Mouse (Mus musculus): ENCODE results near the gene Zfand3.

Gene Zfand3

GRCm38 (mm10) chr17:29998566-29999295 is 5.8 kb upstream of the Zfand3 start:
- DNase-seq (ENCODE audit: low read depth): no peak

GRCm38 (mm10) chr17:30005103-30005443 is 540 bp downstream of the Zfand3 start:
- no peak for DNase-seq (ENCODE audit: low read depth)

DNA sequence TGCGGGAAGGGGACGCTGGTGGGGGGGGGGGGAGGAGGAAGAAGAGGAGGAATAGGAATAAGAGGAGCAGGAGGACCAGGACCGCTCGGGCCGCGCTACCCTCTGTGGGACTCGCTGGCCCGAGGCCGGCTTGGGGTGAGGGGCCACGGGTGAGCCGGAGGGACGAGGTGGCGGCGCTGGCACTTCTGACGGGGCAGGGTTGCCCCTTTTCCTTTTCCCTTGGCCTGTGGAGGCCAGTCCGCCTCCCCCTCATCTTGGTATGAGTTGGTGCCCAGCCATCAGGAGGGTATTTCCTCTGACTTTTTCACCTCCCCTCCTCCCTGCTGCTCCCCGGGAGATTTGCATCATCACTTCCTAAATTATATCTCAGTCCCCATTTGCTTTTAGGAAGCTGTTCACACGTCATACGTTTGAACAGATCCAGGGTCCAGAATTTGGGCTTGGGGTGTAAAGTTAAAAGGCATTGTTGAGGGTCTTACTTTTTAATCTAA is 963 bp downstream of the Zfand3 start:
- no peak for DNase-seq (ENCODE audit: low read depth)

DNA sequence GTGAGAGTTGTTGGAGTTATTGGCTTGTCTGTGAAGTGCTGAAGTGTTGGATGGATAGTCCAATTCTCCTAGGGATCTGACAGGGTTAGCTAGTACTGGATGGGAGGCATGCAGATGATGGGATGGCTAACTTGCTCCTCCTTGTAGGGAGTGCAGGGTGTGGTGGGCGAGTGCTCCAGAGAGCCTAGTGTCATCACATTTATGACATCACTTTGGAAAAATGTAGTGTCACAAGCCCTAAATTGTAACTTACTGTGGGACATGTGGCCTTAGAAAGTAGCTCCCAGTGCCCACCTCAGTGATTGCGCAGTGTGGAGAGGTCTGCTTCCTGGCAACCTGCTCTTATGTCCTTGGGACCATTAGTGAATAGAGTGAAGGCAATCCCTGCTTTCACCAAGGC is 2.3 kb downstream of the Zfand3 start:
- DNase-seq (ENCODE audit: low read depth): no peak

DNA sequence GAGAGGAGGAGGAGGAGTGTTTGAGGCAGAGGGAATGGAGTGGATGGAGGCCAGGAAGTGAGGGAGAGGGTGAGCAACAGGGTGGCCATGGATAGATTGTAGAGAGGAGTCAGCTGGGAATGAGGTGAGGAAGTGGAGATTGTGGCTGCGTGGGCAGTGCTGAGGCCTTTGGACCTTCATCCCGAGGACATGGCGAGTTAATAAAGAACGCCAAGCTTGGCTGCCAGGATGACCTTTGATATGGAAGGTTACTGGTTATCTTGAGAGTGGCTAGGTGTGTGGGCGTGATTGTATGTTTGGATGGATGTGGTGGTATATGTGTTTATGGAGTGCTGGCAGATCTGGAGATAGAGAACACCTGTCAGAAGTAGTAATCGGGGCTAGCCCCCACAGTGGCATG is 3.4 kb downstream of the Zfand3 start:
- no peak for DNase-seq (ENCODE audit: low read depth)

DNA sequence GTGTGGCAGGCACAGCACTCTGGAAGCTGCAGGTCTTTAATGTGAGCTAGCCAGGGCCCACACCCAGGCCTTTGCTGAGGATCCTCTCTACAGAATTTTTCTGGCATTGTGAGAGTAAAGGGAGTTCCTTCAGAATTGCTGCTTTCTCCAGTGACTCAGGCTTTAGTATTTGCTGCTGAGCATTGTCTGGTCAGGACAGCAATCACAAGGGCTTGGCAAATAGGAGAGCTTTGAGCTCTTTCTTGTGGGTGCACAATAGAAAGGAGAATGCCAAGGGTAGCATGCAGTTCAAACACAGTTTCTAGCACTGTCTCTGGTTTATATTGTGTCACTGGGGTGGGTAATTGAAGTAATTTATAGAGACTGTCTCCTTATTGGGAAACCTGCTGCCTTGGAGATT is 3.9 kb downstream of the Zfand3 start:
- no peak for DNase-seq (ENCODE audit: low read depth)

DNA sequence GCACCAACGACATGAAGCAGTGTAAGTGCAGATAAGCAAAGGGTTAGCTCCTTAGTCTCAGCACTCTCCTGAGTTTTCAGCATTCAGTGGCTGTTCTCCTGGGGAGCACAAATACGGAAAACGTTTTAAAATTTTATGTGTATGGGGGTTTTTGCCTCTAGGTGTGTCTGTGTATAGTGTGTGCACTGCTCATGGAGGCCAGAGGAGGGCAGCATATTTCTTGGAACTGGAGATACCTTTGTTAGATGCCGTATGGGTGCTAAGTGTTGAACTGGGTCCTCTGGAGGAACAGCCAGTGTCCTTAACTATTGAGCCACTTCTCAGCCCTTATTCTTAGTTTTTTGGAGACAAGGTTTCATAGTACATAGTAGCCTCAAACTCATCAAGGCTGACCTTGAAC is 10.1 kb downstream of the Zfand3 start:
- no peak for DNase-seq (ENCODE audit: low read depth)

DNA sequence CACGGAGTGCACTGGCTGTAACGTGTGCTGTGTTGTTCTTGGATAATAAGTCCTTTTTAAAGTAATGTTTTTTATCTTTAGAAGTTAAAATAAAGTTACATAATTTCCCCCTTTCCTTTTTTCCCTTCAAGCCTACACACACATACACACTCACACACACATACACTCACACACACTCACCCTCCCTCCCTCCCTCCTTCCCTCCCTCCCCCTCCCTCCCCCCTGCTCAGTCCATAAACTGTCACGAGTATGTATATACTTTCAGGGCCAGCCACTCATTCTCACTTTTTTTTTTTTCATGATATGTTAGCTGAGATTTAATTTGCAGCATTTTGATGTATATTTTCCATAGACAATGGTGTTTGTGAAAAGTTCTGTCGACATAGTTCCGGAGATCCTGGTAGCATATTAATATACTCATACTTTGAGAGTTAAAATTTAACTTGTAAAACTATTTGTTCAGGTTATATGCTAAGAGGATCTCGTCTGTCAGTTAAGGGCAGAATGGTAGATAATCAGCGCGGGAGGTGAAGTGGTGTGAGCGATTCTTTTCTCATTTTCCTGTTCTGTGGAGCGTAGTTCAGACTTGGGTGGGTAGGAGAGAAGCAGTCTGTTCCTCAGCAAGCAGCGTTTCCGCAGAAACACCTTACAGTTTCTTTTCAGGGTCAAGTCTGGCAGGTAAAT is 14.5 kb downstream of the Zfand3 start:
- DNase-seq (ENCODE audit: low read depth): no peak

- no peak for DNase-seq (ENCODE audit: low read depth)
Observed at GRCm38 (mm10) chr17:30019942-30020341, 15.4 kb downstream of the Zfand3 start.

DNA sequence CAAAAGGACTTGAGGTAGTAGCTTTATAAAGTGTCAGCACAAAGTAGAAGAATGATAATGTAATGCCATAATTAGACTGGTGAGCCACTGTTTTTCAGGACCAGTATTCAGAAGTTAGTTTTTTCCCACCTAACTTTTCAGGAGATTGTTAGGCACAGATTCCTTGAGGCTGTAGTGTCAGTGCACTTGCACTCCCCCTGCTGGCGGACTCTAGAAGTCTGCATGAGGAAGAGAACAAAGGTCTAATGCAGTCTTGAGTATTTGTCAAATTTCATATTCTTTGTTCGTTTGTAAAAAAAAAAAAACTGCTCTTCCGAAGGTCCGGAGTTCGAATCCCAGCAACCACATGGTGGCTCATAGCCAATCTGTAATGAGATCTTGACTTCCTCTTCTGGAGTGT is 20.1 kb downstream of the Zfand3 start:
- no peak for DNase-seq (ENCODE audit: low read depth)

- DNase-seq (ENCODE audit: low read depth): no peak
Observed at GRCm38 (mm10) chr17:30026617-30027016, 22.1 kb downstream of the Zfand3 start.

DNA sequence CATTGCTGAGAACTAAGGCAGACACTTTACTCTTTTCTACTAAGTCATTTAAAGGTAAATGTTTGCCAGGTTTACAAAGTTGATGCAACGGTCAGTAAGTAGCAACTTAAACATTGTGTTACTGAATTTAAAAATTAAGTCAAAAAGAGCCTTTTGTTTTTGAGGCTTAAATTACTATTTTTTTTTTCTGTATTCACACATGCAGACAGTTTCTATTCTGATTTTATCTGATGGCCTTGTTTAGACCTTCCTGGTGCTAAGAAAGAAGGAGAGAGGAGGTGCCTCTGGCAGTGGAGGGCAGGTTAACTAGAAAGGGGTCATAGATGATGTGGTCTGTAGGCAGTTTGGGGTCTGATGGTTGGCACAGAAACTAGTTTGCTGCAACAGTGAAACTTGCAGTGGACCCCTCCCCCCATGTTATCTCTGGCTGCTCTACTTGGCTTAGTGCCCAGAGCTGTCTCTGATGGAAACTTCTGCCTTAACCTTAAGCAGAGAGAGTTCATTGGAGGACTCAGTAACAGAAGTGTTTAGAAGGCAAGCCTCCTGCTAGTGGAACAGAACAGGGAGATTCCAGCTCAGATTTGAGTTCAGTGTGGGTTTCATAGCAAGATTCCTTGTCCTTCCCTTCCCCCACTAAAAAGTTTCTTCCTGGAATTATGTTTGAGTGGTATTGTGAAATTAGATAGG is 23.0 kb downstream of the Zfand3 start:
- no peak for DNase-seq (ENCODE audit: low read depth)

- no peak for DNase-seq (ENCODE audit: low read depth)
Observed at GRCm38 (mm10) chr17:30029633-30030226, 25.2 kb downstream of the Zfand3 start.

GRCm38 (mm10) chr17:30032796-30033195 is 28.3 kb downstream of the Zfand3 start:
- no peak for DNase-seq (ENCODE audit: low read depth)

DNA sequence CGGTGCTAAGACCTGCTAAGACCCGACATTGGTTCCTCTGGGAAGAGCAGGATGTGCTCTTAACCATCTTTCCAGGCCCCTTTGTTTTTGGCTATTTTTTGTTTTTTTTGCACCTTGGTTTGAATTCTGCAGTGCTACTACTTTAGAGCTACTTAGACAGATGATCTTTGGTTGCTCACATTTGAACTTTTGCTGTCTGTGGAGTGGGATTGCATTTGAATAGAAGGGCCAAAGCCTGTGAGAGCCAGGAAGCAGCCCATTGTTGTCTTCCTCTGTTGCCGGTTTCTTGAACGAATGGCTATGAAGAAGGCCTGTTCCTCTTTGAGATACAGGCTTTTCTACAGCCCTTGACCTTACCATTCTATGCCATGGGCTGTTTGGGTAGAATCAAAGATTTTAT is 29.5 kb downstream of the Zfand3 start:
- no peak for DNase-seq (ENCODE audit: low read depth)

DNA sequence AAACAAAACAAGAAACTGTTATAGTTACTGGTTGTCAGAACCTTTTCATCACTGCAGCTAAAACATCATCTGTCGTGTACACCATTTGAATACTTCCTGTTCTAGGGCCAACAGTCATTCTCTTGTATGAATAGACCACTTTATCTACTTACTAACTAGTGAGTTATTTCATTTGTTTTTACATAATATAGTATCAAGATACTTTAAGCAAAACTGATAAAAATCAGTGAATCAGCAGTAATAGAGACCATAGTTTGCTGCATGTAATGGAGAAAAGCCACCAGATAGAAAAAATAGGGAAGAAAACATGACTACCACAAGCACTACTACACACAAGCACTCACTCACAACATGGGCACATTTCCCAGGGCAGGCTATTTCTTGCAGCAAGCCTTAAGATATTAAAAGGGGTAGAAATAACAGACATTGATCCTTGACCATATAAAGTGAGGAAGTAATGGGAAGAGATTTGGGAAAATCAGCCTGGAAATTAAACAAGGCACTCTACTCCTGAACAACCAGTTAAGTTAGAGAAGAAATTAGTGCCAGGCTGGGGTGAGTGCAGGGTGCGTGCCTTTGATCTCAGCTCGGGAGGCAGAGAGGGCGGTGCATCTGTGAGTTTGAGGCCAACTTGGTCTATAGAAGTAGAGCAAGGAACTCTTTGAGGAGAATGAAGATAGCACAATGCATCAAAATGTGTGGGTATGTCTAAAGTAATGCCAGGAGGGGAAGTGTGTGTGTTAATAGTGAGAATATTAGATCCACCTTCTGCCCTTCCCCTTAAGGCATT is 30.9 kb downstream of the Zfand3 start:
- DNase-seq (ENCODE audit: low read depth): no peak

DNA sequence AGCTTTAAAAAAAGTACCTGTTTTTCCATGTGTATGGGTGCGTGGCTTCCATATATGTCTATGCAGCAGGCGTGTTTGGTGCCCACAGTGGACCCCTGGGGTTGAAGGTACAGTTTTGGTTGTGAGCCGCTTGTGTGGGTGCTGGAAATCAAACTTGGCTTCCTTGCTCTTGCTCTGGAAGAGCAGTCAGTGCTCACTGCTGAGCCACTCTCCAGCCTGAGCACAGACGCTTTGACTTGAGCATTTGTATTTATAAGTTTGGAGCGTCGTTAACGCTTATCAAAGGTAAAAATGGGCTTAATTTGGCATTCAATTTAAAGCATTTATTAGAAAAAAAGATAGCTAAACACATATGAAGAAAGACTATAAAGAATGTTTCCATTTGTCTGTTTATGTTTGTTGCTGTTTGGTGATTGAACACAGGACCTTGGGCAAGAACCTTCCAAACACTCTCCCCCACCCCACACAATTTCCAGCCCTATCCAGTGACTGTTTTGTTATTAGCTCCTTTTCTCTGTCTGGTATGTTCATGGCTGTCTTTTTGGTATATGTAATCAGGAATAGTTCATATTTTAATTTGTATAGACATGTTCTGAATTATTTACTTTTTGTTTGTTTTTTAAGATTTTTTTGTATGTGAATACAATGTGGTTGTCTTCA is 38.8 kb downstream of the Zfand3 start:
- no peak for DNase-seq (ENCODE audit: low read depth)

DNA sequence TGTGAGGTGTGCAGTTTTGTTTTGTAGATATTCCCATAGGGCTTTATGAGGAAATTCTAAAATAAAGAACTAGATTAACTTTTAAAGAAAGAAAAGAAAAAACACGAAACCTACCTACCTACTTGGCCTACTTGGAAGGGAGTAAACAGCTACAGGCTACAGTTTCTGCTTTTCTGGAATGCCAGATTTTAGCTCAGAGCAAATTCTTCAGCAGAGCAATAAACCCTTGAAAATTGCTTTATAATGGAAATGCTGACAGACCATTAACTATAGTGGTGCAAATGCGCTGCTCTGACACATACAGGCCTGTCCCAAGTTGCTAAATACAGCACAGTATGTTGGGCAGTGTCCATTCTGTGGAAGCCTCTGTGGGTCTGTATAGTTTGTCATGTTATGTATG is 40.6 kb downstream of the Zfand3 start:
- no peak for DNase-seq (ENCODE audit: low read depth)

- DNase-seq (ENCODE audit: low read depth): no peak
Observed at GRCm38 (mm10) chr17:30046654-30047053, 42.1 kb downstream of the Zfand3 start.

GRCm38 (mm10) chr17:30051523-30052346 is 47.2 kb downstream of the Zfand3 start:
- no peak for DNase-seq (ENCODE audit: low read depth)

GRCm38 (mm10) chr17:30052347-30052742 is 47.8 kb downstream of the Zfand3 start:
- no peak for DNase-seq (ENCODE audit: low read depth)

All from fibroblast of lung, adult 2 months (primary cell).